Mouse (Mus musculus): ENCODE measurements around the gene Rgma. TPM values are rescaled to one million over a fixed set of nuclear protein-coding genes. Genes with fewer than 3 reads are reported as not detected.

Gene Rgma
- total RNA-seq, 1 experiment from 2014 or later: not detected

GRCm38 (mm10) chr7:73398806-73399442 lies 23.6 kb downstream of the Rgma start:
- ATAC-seq (replicated peaks; ENCODE audit: low read depth, poor library complexity, severe bottlenecking): no peak

GRCm38 (mm10) chr7:73399501-73400044 lies 24.3 kb downstream of the Rgma start:
- peak; percentile 52; the same call in 1 of the 2 replicates for ATAC-seq (replicated peaks; ENCODE audit: low read depth, poor library complexity, severe bottlenecking)

DNA sequence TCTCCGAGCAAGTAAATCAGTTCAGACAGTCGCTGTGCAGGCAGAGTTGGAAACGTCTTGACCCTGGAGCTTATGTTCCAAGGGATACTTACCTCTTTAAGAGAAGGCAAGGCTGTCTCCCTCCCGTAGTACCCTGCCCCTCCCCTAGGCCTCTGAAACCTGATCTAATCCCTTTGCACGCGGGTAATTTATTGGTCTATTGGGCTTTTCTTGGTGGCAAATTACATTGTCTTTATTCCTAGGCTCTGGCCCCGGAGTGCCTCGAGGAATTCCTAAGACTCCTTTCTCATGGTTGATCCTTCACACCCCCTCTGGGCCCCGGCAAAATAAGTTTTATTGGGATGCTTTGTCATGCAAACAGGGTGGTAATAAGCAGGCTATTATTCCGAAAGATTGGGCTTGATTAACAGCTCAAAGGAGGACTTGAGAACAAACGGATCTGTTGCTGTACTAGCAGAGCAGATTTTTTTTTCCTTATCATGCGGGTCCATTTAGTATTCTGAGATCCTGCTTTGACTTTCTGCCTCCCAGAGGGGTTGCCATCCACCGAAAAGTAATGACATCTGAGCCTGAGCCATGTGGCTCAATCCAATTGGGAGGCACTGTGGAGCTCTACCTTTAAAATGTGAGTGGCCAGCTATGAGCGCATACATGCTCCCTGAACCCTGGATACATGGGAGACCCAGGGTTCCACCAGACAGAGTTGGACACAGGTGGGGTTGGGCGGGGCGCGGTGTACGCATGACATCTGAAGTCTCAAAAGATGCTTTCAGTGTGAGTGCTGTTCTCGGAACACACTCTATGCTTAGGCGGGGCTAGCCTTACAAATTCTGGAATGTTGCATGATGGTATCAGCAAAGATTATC lies 25.0 kb downstream of the Rgma start:
- 0 out of 2 replicates have a peak, but pooled peaks have one; percentile 2 for ATAC-seq (replicated peaks; ENCODE audit: low read depth, poor library complexity, severe bottlenecking)

DNA sequence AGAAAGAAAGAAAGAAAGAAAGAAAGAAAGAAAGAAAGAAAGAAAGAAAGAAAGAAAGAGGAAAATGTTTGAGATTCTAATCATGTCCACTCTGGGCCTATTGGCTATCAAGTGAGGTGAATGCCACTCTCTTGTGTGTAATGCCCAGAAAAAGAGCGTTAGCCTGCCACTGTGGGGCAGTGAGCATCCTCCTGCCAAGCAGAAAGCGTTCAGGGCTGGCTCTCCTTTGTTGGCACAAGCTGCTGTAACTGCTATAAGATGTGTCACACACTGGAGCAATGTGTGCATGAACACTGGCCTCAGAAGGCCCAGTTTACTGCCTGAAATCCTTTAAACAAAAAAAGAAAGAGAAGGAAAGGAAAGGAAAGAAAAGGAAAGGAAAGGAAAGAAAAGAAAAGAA lies 26.8 kb downstream of the Rgma start:
- no peak for ATAC-seq (replicated peaks; ENCODE audit: low read depth, poor library complexity, severe bottlenecking)

DNA sequence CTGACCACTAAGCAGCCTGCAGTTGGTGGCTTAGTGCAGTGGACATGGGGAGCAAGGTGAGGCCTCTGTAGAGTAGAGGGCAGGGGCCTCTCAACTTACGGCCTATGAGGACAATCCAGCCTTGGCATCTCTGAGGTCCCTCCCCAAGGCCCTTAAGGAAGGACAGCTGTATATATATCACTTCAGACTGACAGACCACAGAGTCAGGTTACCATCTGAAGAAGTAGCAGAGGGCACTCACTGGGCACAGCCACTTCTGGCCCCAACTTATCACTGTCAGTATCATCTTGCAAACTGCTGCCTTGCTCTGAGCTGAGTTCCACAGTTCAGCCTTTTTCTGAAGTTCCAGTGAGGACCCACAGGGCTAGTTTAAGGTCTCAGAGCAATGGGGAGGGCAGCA lies 27.4 kb downstream of the Rgma start:
- no peak for ATAC-seq (replicated peaks; ENCODE audit: low read depth, poor library complexity, severe bottlenecking)

GRCm38 (mm10) chr7:73403538-73403937 lies 28.2 kb downstream of the Rgma start:
- ATAC-seq (replicated peaks; ENCODE audit: low read depth, poor library complexity, severe bottlenecking): no peak

- ATAC-seq (replicated peaks; ENCODE audit: low read depth, poor library complexity, severe bottlenecking): no peak
Observed at GRCm38 (mm10) chr7:73405550-73405949, 30.2 kb downstream of the Rgma start.

DNA sequence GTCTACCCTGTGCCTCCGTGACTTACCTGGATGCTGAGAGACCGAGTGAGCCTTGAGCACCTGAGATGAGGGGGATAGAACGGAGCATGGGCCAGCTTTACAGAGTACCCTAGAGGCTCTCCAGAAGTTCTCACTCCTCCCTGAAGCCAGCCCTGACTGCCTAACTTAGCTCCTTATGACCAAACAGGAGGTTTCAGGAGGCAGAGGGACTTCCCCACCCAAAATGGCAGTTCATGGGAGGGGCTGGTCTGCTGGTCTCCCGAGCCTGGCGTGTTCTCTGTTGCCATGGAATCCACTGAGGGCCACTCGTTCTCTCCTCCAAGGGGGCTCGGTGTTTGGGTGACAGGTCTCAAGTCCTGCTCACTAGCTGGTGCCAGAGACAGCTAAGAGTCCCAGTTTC lies 36.2 kb downstream of the Rgma start:
- no peak for ATAC-seq (replicated peaks; ENCODE audit: low read depth, poor library complexity, severe bottlenecking)

GRCm38 (mm10) chr7:73411986-73412385 lies 36.7 kb downstream of the Rgma start:
- ATAC-seq (replicated peaks; ENCODE audit: low read depth, poor library complexity, severe bottlenecking): no peak

DNA sequence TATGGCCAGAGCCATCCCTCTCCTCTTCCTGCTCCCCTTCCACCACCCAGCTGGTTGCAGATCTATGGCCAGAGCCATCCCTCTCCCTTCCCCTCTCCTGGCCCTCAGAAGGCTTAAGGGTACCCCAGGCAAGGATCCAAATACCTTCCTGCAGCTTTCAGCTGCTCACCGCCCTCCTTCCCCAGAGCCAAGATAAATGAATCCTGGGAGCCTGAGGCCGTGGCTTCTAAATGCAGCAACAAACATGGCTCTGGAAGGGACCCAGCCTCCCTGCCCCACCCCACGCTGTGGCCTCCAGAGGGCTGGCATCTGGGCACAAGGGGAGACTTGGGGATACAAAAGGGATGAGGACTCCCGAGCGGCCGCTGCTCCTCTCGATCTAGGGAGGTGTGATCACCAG lies 37.1 kb downstream of the Rgma start:
- no peak for ATAC-seq (replicated peaks; ENCODE audit: low read depth, poor library complexity, severe bottlenecking)

- ATAC-seq (replicated peaks; ENCODE audit: low read depth, poor library complexity, severe bottlenecking): no peak
Observed at GRCm38 (mm10) chr7:73414192-73414591, 38.9 kb downstream of the Rgma start.

GRCm38 (mm10) chr7:73419375-73419774 lies 44.1 kb downstream of the Rgma start:
- ATAC-seq (replicated peaks; ENCODE audit: low read depth, poor library complexity, severe bottlenecking): no peak

- no peak for ATAC-seq (replicated peaks; ENCODE audit: low read depth, poor library complexity, severe bottlenecking)
Observed at GRCm38 (mm10) chr7:73420827-73421226, 45.5 kb downstream of the Rgma start.

DNA sequence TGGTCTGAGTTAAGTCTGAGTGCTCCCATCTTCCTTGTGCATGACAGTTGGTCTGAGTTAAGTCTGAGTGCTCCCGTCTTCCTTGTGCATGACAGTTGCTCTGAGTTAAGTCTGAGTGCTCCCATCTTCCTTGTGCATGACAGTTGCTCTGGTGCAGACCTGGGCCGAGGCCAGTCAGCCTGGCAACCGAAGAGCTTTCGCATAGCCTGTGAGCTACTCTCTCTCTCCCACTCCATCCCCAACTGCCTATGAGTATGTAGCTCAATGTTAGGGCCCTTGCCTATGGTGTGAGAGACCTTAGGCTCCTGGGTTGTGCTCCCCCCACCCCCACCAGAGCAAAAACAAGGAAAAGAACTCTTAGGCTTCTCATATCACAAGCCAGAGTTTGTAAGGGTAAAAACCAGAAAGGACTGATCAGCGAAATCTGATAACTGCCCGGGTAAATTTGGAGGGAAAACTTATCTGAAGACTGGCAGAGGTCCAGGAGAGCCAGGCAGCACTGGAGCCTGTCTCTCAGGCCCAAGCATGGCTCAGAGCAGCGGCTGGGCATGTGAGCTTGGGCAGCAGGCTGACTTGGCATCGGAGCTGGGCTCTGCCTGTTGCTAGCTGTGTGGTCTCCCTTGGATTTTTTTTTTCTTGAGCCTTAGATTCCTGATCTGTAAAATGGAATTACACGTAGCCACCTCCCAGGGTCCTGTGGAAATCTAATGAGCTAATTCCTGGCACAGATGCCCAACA lies 46.1 kb downstream of the Rgma start:
- no peak for ATAC-seq (replicated peaks; ENCODE audit: low read depth, poor library complexity, severe bottlenecking)

DNA sequence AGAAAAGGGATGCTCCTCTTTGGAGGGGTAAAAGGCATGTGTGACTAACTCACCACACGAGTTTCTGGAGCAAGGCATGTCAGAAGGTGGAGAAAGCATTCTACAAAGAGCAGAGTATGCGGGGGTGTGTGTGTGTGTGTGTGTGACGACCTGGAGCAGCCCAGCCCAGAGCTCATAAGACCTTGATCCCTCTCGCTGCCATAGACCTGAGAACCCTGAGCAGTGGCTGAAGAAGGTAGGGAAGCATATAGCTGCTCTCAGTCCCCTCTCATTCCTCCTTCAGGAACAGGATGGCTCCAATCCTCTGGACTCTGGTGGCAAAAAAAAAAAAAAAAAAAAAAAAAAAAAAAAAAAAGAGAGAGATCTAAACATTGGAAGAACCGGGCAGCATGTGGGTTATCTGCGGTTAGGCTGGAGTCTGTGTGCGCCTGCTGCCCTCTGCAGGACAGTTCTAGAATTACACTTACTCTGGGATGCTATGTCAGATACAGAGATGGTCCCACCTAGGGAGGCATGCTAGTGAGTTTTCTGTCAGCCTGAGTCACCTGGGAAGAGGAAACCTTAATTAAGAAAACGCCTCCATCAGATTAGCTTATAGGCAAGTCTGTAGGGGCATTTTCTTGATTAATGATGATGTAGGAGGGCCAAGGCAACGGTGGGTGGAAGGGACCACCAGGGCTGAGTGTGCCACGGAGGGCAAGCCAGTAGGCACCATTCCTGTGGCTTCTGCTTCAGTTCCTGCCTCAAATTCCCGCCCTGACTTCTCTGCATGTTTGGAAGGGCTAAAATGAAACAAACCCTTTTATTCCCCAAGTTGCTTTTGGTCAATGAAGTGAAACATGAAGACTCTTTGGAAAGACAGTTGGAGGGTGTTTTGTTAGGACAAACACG lies 47.2 kb downstream of the Rgma start:
- peak; percentile 91 for ATAC-seq (replicated peaks; ENCODE audit: low read depth, poor library complexity, severe bottlenecking)

- ATAC-seq (replicated peaks; ENCODE audit: low read depth, poor library complexity, severe bottlenecking): no peak
Observed at GRCm38 (mm10) chr7:73423236-73423635, 47.9 kb downstream of the Rgma start.

GRCm38 (mm10) chr7:73424243-73424642 lies 48.9 kb downstream of the Rgma start:
- ATAC-seq (replicated peaks; ENCODE audit: low read depth, poor library complexity, severe bottlenecking): no peak

- ATAC-seq (replicated peaks; ENCODE audit: low read depth, poor library complexity, severe bottlenecking): no peak
Observed at GRCm38 (mm10) chr7:73424705-73425104, 49.4 kb downstream of the Rgma start.

DNA sequence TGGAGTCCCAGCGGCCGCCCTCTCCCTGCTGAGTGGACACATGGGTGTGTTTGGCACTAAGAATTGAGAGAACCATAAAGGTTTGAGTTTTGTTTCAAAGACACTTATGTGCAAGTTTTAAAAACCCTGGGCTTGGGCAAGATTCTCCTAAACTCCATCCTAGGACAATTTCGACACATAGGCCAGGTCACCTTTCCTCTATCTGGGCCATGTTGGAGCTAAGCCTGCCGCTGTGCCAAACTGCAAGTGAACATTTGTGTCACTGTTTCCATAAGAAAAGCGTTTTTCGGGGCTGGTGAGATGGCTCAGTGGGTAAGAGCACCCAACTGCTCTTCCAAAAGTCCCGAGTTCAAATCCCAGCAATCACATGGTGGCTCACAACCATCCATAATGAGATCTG lies 50.1 kb downstream of the Rgma start:
- no peak for ATAC-seq (replicated peaks; ENCODE audit: low read depth, poor library complexity, severe bottlenecking)

DNA sequence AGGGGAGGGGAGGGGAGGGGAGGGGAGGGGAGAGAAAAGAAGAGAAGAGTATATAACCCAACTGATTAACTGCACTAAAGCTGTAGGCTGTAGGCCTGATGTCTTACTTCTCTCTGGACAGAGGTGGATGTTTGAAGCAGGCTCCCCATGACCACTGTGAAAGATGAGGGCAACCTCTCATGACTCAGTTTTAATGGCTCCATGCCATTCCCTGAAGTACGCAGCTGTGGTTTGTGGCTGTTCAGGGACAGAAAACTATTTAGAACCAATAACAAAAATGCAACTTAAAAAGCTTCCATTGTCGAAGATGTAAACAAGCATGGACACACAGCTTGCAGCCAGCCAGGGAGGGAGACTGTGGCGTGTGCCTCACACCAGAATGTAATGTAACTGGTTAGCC lies 50.9 kb downstream of the Rgma start:
- no peak for ATAC-seq (replicated peaks; ENCODE audit: low read depth, poor library complexity, severe bottlenecking)

Measured in common myeloid progenitor, adult 5-6 weeks (primary cell).